Mouse (Mus musculus): ENCODE results near the gene Cldn7. TPM values are rescaled to one million over a fixed set of nuclear protein-coding genes. Genes with fewer than 3 reads are reported as not detected.

Gene Cldn7
- total RNA-seq, 2 experiments from 2014 or later, result not detected

GRCm38 (mm10) chr11:69933066-69933465 lies 31.5 kb upstream of the Cldn7 start:
- no peak for DNase-seq (ENCODE audit: low spot score in 2 of 2)

- DNase-seq (ENCODE audit: low spot score in 2 of 2), result peak; percentile 73 to 88
Measured at GRCm38 (mm10) chr11:69934169-69934568, 30.4 kb upstream of the Cldn7 start.

GRCm38 (mm10) chr11:69934681-69935080 lies 29.9 kb upstream of the Cldn7 start:
- DNase-seq (ENCODE audit: low spot score in 2 of 2), result no peak

GRCm38 (mm10) chr11:69935137-69935879 lies 29.3 kb upstream of the Cldn7 start, which contains the start of gene Ybx2:
TSS of gene Ybx2 (plus strand) at chr11:69935796.
- peak; percentile 79 to 85 for DNase-seq (ENCODE audit: low spot score in 2 of 2)

- no peak for DNase-seq (ENCODE audit: low spot score in 2 of 2)
Measured at GRCm38 (mm10) chr11:69936156-69936555, 28.4 kb upstream of the Cldn7 start.

- DNase-seq (ENCODE audit: low spot score in 2 of 2), result no peak
Measured at GRCm38 (mm10) chr11:69936714-69937347, 27.7 kb upstream of the Cldn7 start.

- no peak for DNase-seq (ENCODE audit: low spot score in 2 of 2)
Measured at GRCm38 (mm10) chr11:69937385-69937784, 27.2 kb upstream of the Cldn7 start.

GRCm38 (mm10) chr11:69937834-69938233 lies 26.7 kb upstream of the Cldn7 start:
- DNase-seq (ENCODE audit: low spot score in 2 of 2), result no peak

GRCm38 (mm10) chr11:69938401-69938979 lies 26.1 kb upstream of the Cldn7 start:
- DNase-seq (ENCODE audit: low spot score in 2 of 2), result no peak

GRCm38 (mm10) chr11:69939181-69939580 lies 25.4 kb upstream of the Cldn7 start:
- DNase-seq (ENCODE audit: low spot score in 2 of 2), result no peak

- no peak for DNase-seq (ENCODE audit: low spot score in 2 of 2)
Measured at GRCm38 (mm10) chr11:69939731-69940130, 24.8 kb upstream of the Cldn7 start.

- no peak for DNase-seq (ENCODE audit: low spot score in 2 of 2)
Measured at GRCm38 (mm10) chr11:69940962-69941361, 23.6 kb upstream of the Cldn7 start.

- no peak for DNase-seq (ENCODE audit: low spot score in 2 of 2)
Measured at GRCm38 (mm10) chr11:69945216-69945615, 19.4 kb upstream of the Cldn7 start.

GRCm38 (mm10) chr11:69945997-69946891 lies 18.3 kb upstream of the Cldn7 start:
- DNase-seq (ENCODE audit: low spot score in 2 of 2), result no peak

- DNase-seq (ENCODE audit: low spot score in 2 of 2), result no peak
Measured at GRCm38 (mm10) chr11:69947337-69948065, 17.1 kb upstream of the Cldn7 start.

- peak in 1 of 2 experiments; percentile 38 for DNase-seq (ENCODE audit: low spot score in 2 of 2)
Measured at GRCm38 (mm10) chr11:69948066-69948762, 16.4 kb upstream of the Cldn7 start, which contains the start of gene Slc2a4. TSS of gene Slc2a4 (minus strand) at chr11:69948188.

- DNase-seq (ENCODE audit: low spot score in 2 of 2), result peak; percentile 34 to 80
Measured at GRCm38 (mm10) chr11:69948763-69949150, 15.8 kb upstream of the Cldn7 start.

GRCm38 (mm10) chr11:69950807-69951459 lies 13.6 kb upstream of the Cldn7 start:
- DNase-seq (ENCODE audit: low spot score in 2 of 2), result no peak

- no peak for DNase-seq (ENCODE audit: low spot score in 2 of 2)
Measured at GRCm38 (mm10) chr11:69952274-69952673, 12.3 kb upstream of the Cldn7 start.
